Mouse (Mus musculus): ENCODE data around the gene Arl3.
A peak's percentile ranks its signal among the peaks of the same experiment; 100 is the strongest.

Arl3 gene

GRCm38 (mm10) chr19:46537357-46537756 is 35.6 kb downstream of the Arl3 start:
- DNase-seq (ENCODE audit: extremely low read depth, insufficient read length, low spot score): no peak

DNA sequence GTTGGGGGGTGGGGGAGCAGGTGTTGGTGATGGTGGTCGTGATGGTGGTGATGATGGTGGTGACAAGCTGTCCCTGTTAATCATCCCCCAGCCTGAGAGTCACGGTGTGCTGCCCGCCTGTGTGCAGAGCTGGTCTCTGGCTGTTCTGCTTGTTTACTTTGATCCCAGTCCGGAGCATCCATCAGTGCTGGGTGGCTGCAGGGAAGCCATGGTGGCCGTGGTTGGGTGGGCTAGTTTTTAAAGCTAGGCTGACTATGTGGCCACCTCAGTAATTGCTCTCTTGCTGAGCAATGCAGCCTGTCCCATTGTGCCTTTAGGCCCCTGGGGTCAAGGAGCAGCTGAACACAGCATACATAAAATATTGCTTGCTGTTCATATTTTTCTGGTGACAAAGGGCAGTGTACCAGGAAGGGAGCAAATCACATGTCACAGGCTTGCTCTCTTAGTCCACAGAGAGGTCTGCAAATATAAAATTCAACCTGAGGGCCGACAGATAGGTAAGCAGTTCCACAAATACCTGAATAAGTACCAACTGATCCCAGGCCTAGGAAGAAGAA is 38.4 kb downstream of the Arl3 start:
- DNase-seq (ENCODE audit: extremely low read depth, insufficient read length, low spot score): no peak

- no peak for DNase-seq (ENCODE audit: extremely low read depth, insufficient read length, low spot score)
These were observed 39.5 kb downstream of the Arl3 start for GRCm38 (mm10) chr19:46533525-46533924.

DNA sequence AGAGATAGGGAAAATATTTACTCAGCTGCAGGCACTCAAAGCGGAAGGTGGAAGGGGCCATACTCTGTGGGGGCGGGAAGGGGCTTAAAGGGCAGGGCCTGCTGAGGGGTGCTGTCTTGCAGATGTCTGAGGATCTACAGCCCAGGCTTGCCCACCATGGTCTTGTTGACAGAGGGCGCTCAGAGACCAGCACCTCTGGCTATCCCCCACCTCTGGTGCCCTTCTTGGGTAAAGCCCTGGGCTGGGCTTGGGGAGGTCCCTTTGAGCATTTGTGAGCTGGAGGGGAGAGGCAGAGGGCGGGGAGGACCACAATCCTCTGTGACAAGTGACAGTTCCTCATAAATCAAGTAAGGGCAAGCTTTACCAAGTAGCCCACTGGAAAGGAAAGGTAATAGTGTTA is 39.9 kb downstream of the Arl3 start:
- DNase-seq (ENCODE audit: extremely low read depth, insufficient read length, low spot score): no peak

GRCm38 (mm10) chr19:46532031-46532688 is 40.8 kb downstream of the Arl3 start:
- no peak for DNase-seq (ENCODE audit: extremely low read depth, insufficient read length, low spot score)

GRCm38 (mm10) chr19:46531071-46532030 is 41.6 kb downstream of the Arl3 start:
- DNase-seq (ENCODE audit: extremely low read depth, insufficient read length, low spot score): no peak

DNA sequence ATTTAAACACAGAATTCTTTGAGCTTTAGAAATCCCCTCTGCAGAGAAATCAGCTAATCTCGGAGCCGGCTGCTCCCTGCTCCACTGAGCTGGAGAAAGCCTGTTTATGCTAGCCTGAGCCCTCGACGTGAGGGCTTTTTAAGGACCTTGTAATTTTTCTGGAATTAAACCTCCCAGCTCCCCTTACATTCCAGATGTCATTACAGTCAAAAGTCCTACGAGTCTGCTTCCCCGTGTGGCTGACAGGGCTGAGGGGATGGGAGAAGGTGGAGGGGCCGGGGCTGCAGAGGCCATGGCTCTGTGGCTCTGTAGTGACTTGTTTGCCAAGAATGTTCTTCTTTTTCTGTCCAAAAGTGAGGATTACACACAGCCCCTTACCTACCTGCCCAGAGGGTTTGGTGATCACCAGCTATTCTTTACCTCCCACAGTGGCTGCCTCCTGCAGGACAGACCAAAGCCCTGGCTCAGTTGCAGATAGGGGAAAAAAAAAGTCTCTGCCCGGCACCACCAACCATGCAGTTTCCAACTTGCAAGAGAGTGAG is 42.5 kb downstream of the Arl3 start:
- DNase-seq (ENCODE audit: extremely low read depth, insufficient read length, low spot score): no peak

- no peak for DNase-seq (ENCODE audit: extremely low read depth, insufficient read length, low spot score)
These were observed 43.2 kb downstream of the Arl3 start for GRCm38 (mm10) chr19:46529601-46530448.

DNA sequence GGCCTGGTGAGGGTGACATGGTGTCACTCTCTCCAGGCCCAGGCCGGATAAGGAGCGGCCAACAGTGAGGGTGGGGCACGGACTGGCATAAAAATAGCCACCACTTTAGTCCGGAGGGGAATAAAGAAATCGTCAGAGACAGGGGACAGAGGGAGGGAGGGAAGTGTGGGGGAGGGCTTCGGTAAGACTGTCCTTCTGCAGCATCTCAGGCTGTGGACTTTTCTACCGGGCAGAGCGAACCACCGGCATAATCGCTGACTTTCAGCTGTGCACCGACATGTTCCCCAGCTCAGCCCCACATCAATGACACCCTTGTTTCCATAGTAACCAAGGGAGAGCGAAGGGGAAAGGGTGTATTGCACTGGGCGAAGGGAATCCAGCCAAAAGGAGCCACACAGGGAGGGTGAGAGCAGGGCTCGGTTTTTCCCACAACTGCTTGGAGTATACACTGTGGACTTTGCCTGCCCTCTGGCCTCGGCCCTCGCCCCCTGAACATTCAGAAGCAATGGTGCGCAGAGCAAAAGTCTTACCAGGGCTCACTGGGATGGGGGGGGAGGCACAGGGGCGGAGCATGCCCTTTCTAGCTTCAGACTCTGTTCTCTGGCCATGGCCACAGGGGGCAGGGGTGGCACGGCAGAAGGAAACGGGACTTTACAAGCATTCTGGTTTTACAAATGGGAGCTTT is 44.3 kb downstream of the Arl3 start:
- no peak for DNase-seq (ENCODE audit: extremely low read depth, insufficient read length, low spot score)

GRCm38 (mm10) chr19:46527632-46528528 is 45.1 kb downstream of the Arl3 start:
- no peak for DNase-seq (ENCODE audit: extremely low read depth, insufficient read length, low spot score)

GRCm38 (mm10) chr19:46525691-46526631 is 47.0 kb downstream of the Arl3 start:
- no peak for DNase-seq (ENCODE audit: extremely low read depth, insufficient read length, low spot score)

GRCm38 (mm10) chr19:46524601-46525321 is 48.2 kb downstream of the Arl3 start:
- DNase-seq (ENCODE audit: extremely low read depth, insufficient read length, low spot score): no peak

- no peak for DNase-seq (ENCODE audit: extremely low read depth, insufficient read length, low spot score)
These were observed 48.9 kb downstream of the Arl3 start for GRCm38 (mm10) chr19:46524152-46524544.

DNA sequence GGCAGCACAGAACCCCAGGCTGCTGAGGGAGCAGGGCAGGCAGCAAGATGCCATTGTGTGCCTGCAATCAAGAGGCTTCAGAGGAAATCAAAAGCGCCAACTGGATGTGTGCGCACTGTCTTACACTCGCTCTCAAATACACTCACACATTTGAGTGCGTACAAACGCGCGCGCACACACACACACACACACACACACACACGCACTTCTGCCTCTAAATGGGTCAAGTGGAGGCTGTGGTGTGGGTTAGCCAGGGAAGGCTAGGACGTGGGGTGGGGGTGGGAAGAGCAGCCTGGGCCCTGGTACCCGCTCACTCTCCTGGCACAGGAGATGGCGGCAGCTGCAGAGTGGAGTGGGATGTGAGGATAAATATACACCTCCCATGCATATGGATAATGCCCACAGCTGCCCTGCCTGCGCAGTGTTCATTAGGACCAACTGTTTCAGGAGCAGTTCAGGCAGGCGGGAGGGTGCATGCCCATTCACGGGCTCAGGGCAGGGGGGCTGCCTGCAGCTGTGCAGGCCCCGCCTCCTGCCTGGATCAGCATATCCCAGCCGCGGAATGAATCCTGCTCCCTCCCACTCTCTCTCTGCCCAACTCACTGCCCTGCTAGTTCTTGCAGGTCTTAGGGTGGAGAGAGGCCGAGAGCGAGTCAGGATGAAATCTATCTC is 49.4 kb downstream of the Arl3 start:
- no peak for DNase-seq (ENCODE audit: extremely low read depth, insufficient read length, low spot score)

- no peak for DNase-seq (ENCODE audit: extremely low read depth, insufficient read length, low spot score)
These were observed 49.9 kb downstream of the Arl3 start for GRCm38 (mm10) chr19:46523131-46523479.

DNA sequence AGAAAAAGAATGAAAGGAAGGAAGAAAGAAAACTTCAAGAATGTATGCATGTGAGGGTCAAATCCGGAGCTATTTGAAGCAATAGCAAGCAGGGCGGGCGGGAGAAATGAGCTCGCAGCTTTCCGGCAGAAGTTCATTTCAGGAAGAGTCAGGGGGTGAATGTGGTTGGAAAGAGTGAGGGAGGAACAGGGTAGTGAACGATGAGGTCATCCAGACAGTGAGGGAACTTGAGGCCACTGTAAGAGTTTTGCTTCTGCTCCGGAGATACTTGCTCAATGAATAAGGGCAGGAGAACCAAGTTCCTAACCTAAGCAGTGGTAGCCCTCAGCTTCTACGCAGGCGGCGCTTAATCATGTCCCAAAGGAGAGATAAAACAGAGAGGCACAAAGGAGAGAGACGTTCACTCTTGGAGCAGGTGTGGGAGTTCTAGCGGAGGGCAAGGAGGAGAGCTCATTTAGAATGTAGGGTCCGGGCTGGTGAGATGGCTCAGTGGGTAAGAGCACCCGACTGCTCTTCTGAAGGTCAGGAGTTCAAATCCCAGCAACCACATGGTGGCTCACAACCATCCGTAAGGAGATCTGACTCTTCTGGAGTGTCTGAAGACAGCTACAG is 50.5 kb downstream of the Arl3 start:
- DNase-seq (ENCODE audit: extremely low read depth, insufficient read length, low spot score): peak; percentile 61

All from 3134 (cell line).